Mouse (Mus musculus): ENCODE data around the gene Txndc5. TPM values are rescaled to one million over a fixed set of nuclear protein-coding genes. Genes with fewer than 3 reads are reported as not detected.

The Txndc5 gene
- polyA plus RNA-seq, 1 experiment from 2014 or later, result 155 TPM

DNA sequence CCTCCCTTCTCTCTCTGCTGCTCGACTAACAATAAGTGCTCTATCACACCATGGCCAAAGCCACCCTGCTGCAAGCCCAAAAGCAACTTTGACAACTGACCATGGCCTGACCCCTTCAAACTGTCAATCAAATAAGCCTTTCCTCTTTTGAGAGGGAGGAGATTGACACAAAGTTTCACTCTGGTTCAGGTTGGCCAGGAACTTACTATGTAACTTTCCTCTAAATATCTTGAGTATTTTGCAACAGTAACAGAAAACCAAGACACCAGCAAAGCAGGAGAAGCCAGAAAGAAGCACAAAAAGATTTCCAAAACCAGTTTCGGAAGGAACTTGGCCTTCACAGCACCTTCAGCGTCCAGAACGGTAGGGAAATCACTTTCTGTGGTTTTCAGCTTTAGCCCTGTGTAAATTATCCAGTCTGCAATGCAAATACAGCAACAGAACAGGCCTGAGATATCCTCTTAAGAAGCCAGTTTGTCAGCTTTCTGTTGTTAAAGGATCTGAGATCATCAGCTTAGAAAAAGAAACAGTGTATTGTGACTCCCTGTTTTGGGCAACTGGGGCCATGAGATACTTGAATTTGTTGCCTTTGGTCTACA is 6.5 kb downstream of the Txndc5 start:
- Histone ChIP-seq H3K9me3 (replicated peaks) (no peaks in the 10 kb centered on the region), H3K36me3 (peaks cover 64% of the 10 kb centered on the region), H3K27ac (replicated peaks) (no peak overlapping the region), H3K4me1 (peaks cover 13% of the 10 kb centered on the region), H3K4me3 (no peak overlapping the region), H3K27me3 (ENCODE audit: low read depth, poor library complexity, severe bottlenecking) (no peaks in the 10 kb centered on the region)
- WGBS, result 90% methylated on average over 4 of the region's 4 CpGs
- DNase-seq (ENCODE audit: low spot score), result no peak

GRCm38 (mm10) chr13:38520299-38520698 is 8.3 kb downstream of the Txndc5 start:
- Histone ChIP-seq H3K4me1 (no peaks in the 10 kb centered on the region), H3K27me3 (ENCODE audit: low read depth, poor library complexity, severe bottlenecking) (no peaks in the 10 kb centered on the region), H3K27ac (replicated peaks) (no peak overlapping the region), H3K36me3 (peaks cover 82% of the 10 kb centered on the region), H3K9me3 (replicated peaks) (no peaks in the 10 kb centered on the region), H3K4me3 (no peak overlapping the region)
- 93% methylated on average over 11 of the region's 11 CpGs for WGBS
- no peak for DNase-seq (ENCODE audit: low spot score)

DNA sequence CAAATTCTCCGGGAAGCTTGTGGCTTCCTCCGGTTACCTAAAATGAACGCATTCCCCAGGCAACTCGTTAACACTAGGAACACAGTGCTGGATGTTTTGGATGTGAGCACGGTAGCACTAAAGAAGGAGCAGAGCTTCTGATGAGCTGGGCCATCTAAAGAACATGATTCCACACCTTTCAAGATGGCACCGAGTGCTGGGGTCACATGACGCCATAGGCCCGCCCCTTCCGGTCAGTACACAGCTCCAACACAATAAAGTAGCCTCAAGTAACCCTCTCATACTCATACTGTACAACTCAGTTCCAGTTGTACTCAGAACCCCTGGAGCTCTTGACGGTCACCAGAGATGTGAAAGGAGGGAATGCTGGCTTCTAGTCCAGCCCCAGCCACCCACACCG is 12.0 kb downstream of the Txndc5 start:
- H3K9me3 ChIP-seq (replicated peaks), result no peaks in the 10 kb centered on the region
- no peaks in the 10 kb centered on the region for H3K4me1 ChIP-seq
- peaks cover 99% of the 10 kb centered on the region for H3K36me3 ChIP-seq
- no peaks in the 10 kb centered on the region for H3K27me3 ChIP-seq (ENCODE audit: low read depth, poor library complexity, severe bottlenecking)
- no peak for DNase-seq (ENCODE audit: low spot score)
- no peak overlapping the region for H3K27ac ChIP-seq (replicated peaks)
- H3K4me3 ChIP-seq, result no peak overlapping the region
- 89% methylated on average over 11 of the region's 11 CpGs for WGBS

GRCm38 (mm10) chr13:38515845-38516244 is 12.8 kb downstream of the Txndc5 start:
- 84% methylated on average over 3 of the region's 3 CpGs for WGBS
- Histone ChIP-seq H3K36me3 (peaks cover 95% of the 10 kb centered on the region), H3K4me3 (no peak overlapping the region), H3K27ac (replicated peaks) (no peak overlapping the region), H3K4me1 (no peaks in the 10 kb centered on the region), H3K27me3 (ENCODE audit: low read depth, poor library complexity, severe bottlenecking) (no peaks in the 10 kb centered on the region), H3K9me3 (replicated peaks) (no peaks in the 10 kb centered on the region)
- no peak for DNase-seq (ENCODE audit: low spot score)

GRCm38 (mm10) chr13:38515431-38515830 is 13.2 kb downstream of the Txndc5 start:
- DNase-seq (ENCODE audit: low spot score), result no peak
- H3K27me3 ChIP-seq (ENCODE audit: low read depth, poor library complexity, severe bottlenecking), result no peaks in the 10 kb centered on the region
- no peaks in the 10 kb centered on the region for H3K9me3 ChIP-seq (replicated peaks)
- WGBS, result 90% methylated on average over 2 of the region's 2 CpGs
- H3K36me3 ChIP-seq, result peaks cover 94% of the 10 kb centered on the region
- no peak overlapping the region for H3K4me3 ChIP-seq
- no peaks in the 10 kb centered on the region for H3K4me1 ChIP-seq
- no peak overlapping the region for H3K27ac ChIP-seq (replicated peaks)

DNA sequence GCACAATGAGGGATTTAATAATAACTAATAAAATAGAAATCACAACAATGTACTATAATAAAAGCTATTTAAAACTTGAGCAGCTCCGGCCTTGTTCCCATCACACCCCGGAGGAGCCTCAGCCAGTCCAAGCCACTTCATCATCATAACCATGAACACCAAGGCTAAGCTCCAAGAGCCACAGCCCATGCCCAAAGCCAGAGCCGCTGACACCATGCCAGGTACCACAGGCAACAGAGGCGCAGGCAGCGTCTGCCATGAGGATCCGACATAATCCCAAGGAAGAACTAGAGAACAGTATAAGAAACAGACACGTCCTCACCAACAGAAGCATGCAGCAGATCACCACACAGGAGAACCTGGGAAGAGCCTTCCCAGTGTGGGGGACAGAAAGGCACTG is 14.7 kb downstream of the Txndc5 start:
- 93% methylated on average over 7 of the region's 7 CpGs for WGBS
- H3K27me3 ChIP-seq (ENCODE audit: low read depth, poor library complexity, severe bottlenecking), result no peaks in the 10 kb centered on the region
- peaks cover 6% of the 10 kb centered on the region; the same call in 1 of the 2 replicates for H3K4me1 ChIP-seq
- no peak for DNase-seq (ENCODE audit: low spot score)
- no peak overlapping the region for H3K4me3 ChIP-seq
- no peaks in the 10 kb centered on the region for H3K9me3 ChIP-seq (replicated peaks)
- H3K27ac ChIP-seq (replicated peaks), result no peak overlapping the region
- H3K36me3 ChIP-seq, result peaks cover 94% of the 10 kb centered on the region

- Histone ChIP-seq H3K4me1 (peaks cover 6% of the 10 kb centered on the region; the same call in 1 of the 2 replicates), H3K36me3 (peaks cover 93% of the 10 kb centered on the region), H3K27ac (replicated peaks) (no peak overlapping the region), H3K9me3 (replicated peaks) (no peaks in the 10 kb centered on the region), H3K4me3 (no peak overlapping the region), H3K27me3 (ENCODE audit: low read depth, poor library complexity, severe bottlenecking) (no peaks in the 10 kb centered on the region)
- no peak for DNase-seq (ENCODE audit: low spot score)
- 92% methylated on average over 10 of the region's 10 CpGs for WGBS
Measured at GRCm38 (mm10) chr13:38511979-38512378, 16.6 kb downstream of the Txndc5 start.

DNA sequence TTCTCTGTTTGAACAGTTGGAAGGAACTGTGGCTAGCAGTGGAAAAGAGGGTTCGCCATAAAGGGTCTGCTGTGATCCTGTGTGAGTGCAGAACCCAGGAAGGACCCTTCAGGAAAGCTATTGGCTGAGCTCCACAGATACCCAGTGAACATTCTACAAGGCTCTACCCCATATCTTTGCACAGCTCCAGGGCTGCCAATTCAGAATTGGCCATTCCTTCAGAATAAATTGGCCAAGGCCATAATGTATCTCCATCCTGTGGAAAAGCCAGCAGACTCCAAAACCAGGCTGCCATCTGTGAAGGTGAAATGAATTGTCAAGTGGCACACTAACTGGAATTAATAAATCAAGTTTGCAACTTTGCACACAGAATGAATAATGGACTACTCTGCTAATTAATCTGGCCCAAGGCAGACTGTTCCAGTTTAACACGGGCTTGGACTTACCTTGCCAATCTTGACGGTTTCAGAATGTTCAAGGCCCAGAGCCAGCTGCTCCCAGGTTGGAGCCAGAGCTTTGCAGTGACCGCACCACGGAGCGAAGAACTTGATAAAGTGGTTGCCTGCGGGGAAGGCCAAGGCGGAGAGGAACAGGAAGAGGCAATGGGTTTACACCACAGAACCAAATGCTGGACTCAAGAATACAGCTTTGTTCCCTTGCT is 18.8 kb downstream of the Txndc5 start:
- H3K36me3 ChIP-seq, result peaks cover 93% of the 10 kb centered on the region
- no peaks in the 10 kb centered on the region for H3K9me3 ChIP-seq (replicated peaks)
- WGBS, result 93% methylated on average over 8 of the region's 8 CpGs
- no peak overlapping the region for H3K27ac ChIP-seq (replicated peaks)
- no peaks in the 10 kb centered on the region for H3K27me3 ChIP-seq (ENCODE audit: low read depth, poor library complexity, severe bottlenecking)
- H3K4me3 ChIP-seq, result no peak overlapping the region
- no peak for DNase-seq (ENCODE audit: low spot score)
- H3K4me1 ChIP-seq, result peaks cover 6% of the 10 kb centered on the region; the same call in 1 of the 2 replicates

DNA sequence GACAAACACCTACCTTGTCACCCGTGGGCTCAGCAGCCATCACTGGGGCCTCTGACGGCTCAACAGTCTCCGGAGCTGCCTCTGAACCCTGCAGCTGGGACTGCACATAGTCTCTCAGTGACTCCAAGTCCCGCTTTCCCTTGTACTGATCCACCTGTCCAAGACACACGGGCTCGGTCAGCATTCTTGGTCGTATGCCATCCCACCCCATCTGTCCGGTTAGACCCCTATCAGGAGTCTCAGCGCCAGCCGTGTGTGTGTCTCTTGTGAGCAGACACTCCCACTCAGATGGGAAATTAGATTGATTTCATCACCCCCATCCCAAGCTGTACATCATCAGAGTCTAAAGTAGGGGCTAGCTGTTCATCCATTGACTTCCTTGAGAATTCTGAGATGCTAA is 21.7 kb downstream of the Txndc5 start:
- no peak for DNase-seq (ENCODE audit: low spot score)
- WGBS, result 93% methylated on average over 10 of the region's 10 CpGs
- Histone ChIP-seq H3K4me1 (peaks cover 6% of the 10 kb centered on the region; the same call in 1 of the 2 replicates), H3K9me3 (replicated peaks) (no peaks in the 10 kb centered on the region), H3K4me3 (no peak overlapping the region), H3K27ac (replicated peaks) (no peak overlapping the region), H3K27me3 (ENCODE audit: low read depth, poor library complexity, severe bottlenecking) (no peaks in the 10 kb centered on the region), H3K36me3 (peaks cover 93% of the 10 kb centered on the region)

DNA sequence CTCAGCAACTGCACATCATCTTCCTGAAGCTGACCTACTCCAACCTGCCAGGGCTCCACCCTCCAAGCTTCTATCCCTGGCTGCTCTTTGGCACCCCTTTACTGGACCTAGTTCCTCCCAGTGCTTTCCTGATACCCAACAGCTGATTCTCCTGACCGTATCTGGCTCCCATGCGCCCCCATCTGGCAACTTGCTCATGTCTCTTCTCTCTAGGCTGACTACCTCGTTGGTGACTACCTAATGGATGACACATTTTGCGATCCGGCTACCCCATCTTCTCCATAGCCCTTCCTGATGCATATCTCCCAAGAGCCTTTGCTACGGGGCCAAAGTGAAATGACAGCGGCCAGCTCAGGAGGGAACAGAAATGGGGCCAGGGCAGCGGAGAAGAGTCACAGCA is 22.3 kb downstream of the Txndc5 start:
- peak; percentile 42 for DNase-seq (ENCODE audit: low spot score)
- 78% methylated on average over 8 of the region's 8 CpGs for WGBS
- no peaks in the 10 kb centered on the region for H3K9me3 ChIP-seq (replicated peaks)
- H3K27ac ChIP-seq (replicated peaks), result no peak overlapping the region
- H3K4me3 ChIP-seq, result no peak overlapping the region
- H3K4me1 ChIP-seq, result peaks cover 6% of the 10 kb centered on the region; the same call in 1 of the 2 replicates
- H3K27me3 ChIP-seq (ENCODE audit: low read depth, poor library complexity, severe bottlenecking), result no peaks in the 10 kb centered on the region
- peaks cover 94% of the 10 kb centered on the region for H3K36me3 ChIP-seq

- H3K27me3 ChIP-seq (ENCODE audit: low read depth, poor library complexity, severe bottlenecking), result no peaks in the 10 kb centered on the region
- H3K4me1 ChIP-seq, result no peaks in the 10 kb centered on the region
- DNase-seq (ENCODE audit: low spot score), result no peak
- no peak overlapping the region for H3K27ac ChIP-seq (replicated peaks)
- WGBS, result 90% methylated on average over 14 of the region's 14 CpGs
- no peak overlapping the region for H3K4me3 ChIP-seq
- H3K9me3 ChIP-seq (replicated peaks), result no peaks in the 10 kb centered on the region
- H3K36me3 ChIP-seq, result peaks cover 100% of the 10 kb centered on the region
Measured at GRCm38 (mm10) chr13:38503137-38503849, 25.3 kb downstream of the Txndc5 start.

GRCm38 (mm10) chr13:38501314-38501713 is 27.3 kb downstream of the Txndc5 start:
- Histone ChIP-seq H3K27me3 (ENCODE audit: low read depth, poor library complexity, severe bottlenecking) (no peaks in the 10 kb centered on the region), H3K4me3 (no peak overlapping the region), H3K4me1 (no peaks in the 10 kb centered on the region), H3K27ac (replicated peaks) (no peak overlapping the region), H3K9me3 (replicated peaks) (no peaks in the 10 kb centered on the region), H3K36me3 (peaks cover 86% of the 10 kb centered on the region)
- WGBS, result 94% methylated on average over 12 of the region's 12 CpGs
- no peak for DNase-seq (ENCODE audit: low spot score)

DNA sequence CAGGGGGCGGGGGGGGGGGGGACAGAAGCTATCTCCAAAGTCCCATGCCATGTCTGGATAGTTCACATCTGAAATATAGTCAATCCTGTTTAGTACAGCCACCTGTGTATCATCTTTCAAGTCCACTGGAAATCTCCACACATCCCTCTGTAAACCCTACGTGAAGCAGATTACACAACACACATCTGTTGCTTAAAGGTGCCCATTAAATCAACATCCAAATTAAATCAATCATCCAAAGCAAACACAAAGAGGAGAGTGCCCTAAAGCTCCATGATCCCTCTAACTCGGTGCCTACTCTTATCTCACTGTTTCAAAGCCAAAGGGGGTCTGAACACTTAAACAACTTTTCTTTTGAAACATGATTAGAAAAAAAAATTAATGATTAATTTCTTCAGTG is 31.9 kb downstream of the Txndc5 start:
- no peak overlapping the region for H3K4me3 ChIP-seq
- H3K4me1 ChIP-seq, result no peaks in the 10 kb centered on the region
- no peaks in the 10 kb centered on the region for H3K9me3 ChIP-seq (replicated peaks)
- 72% methylated on average over 3 of the region's 3 CpGs for WGBS
- DNase-seq (ENCODE audit: low spot score), result no peak
- H3K27me3 ChIP-seq (ENCODE audit: low read depth, poor library complexity, severe bottlenecking), result no peaks in the 10 kb centered on the region
- H3K27ac ChIP-seq (replicated peaks), result no peak overlapping the region
- peaks cover 40% of the 10 kb centered on the region for H3K36me3 ChIP-seq

Measured in midbrain, embryonic 10.5 days (tissue).